Mouse (Mus musculus) ES-E14 (cell line): Measurements from ENCODE around the gene Tex10. TPM values are rescaled to one million over a fixed set of nuclear protein-coding genes. Genes with fewer than 3 reads are reported as not detected.
"Not testable (repeated sequence)": the region's sequence is repeated elsewhere in the genome, so short reads cannot be mapped to it uniquely, and the experiment has no call there.

Experiments
- DNase-seq: peaks from one replicate; pipeline ENCODE4 v3.0.0-alpha.2; 2013; ENCODE audit warnings: low read depth, low spot score
- H3K27ac ChIP-seq: 2 replicates; pipeline ENCODE4 v1.5.1; 2012; ENCODE audit warnings: low read depth, mild to moderate bottlenecking, low read length, moderate library complexity, mixed read lengths; ENCODE audit not compliant: poor library complexity, insufficient read depth, severe bottlenecking
- H3K36me3 ChIP-seq: 2 replicates; pipeline ENCODE4 v1.6.1; 2012; ENCODE audit warnings: mild to moderate bottlenecking, low read length, moderate library complexity, mixed read lengths; ENCODE audit not compliant: control insufficient read depth, poor library complexity, insufficient read depth, severe bottlenecking
- H3K4me1 ChIP-seq, 2 experiments: fragments of 150-350 bp in 1 of 2; sonication (generic) in 1 of 2; 2 replicates each; pipeline ENCODE4 v1.6.1; 2012; ENCODE audit warnings: low read length in 2 of 2, mild to moderate bottlenecking in 1 of 2, mixed read lengths in 1 of 2; ENCODE audit not compliant: control insufficient read depth in 2 of 2, insufficient read depth in 2 of 2, poor library complexity in 1 of 2
- H3K4me3 ChIP-seq, 2 experiments: fragments of 150-350 bp in 1 of 2; sonication (generic) in 1 of 2; 2 replicates each; pipeline ENCODE4 v1.5.1; 2012; ENCODE audit warnings: low read length in 2 of 2, low read depth in 1 of 2, mild to moderate bottlenecking in 1 of 2, mixed read lengths in 1 of 2; ENCODE audit not compliant: insufficient read depth in 1 of 2, poor library complexity in 1 of 2, severe bottlenecking in 1 of 2
- H3K9ac ChIP-seq: 2 replicates; pipeline ENCODE4 v1.6.1; 2012; ENCODE audit warnings: low read depth, mild to moderate bottlenecking, low read length, mixed read lengths; ENCODE audit not compliant: poor library complexity, insufficient read depth, severe bottlenecking
- H3K9me3 ChIP-seq: fragments of 150-350 bp; sonication (generic); 2 replicates; pipeline ENCODE4 v1.6.1; 2012; ENCODE audit warnings: low read depth, mild to moderate bottlenecking, low read length; ENCODE audit not compliant: control insufficient read depth, insufficient read depth
- CHD2 ChIP-seq: IDR thresholded peaks from 2 replicates; pipeline ENCODE4 v1.6.1; 2014; ENCODE audit warnings: mild to moderate bottlenecking, low read depth, low read length, inconsistent platforms
- HCFC1 ChIP-seq: IDR thresholded peaks from 2 replicates; pipeline ENCODE4 v1.6.1; 2012; ENCODE audit warnings: low read length, inconsistent platforms, borderline replicate concordance; ENCODE audit not compliant: insufficient read depth
- MAFK ChIP-seq: IDR thresholded peaks from 2 replicates; pipeline ENCODE4 v1.6.1; 2014; ENCODE audit warnings: mild to moderate bottlenecking, low read depth, low read length, inconsistent platforms; ENCODE audit not compliant: insufficient read depth
- ZC3H11A ChIP-seq: IDR thresholded peaks from 2 replicates; pipeline ENCODE4 v1.6.1; 2012; ENCODE audit warnings: low read depth, mild to moderate bottlenecking, inconsistent platforms, low read length, borderline replicate concordance
- ZNF384 ChIP-seq: IDR thresholded peaks from 2 replicates; pipeline ENCODE4 v1.6.1; 2012; ENCODE audit warnings: low read depth, low read length, inconsistent platforms
- in situ Hi-C, 2 experiments: fragments of 600-800 bp; cut with MboI; formaldehyde crosslinking; loops; one replicate each; pipeline ENCODE4 v1.15.1; 2025; ENCODE audit warnings: low sequenced_read_pairs in 2 of 2, inconsistent platforms in 1 of 2; ENCODE audit not compliant: unreplicated experiment in 2 of 2
- total RNA-seq: library from RNA; depleted of rRNA; stranded (reverse); fragments of 300-350 nt; gene quantifications from 2 replicates; pipeline ENCODE4 v1.2.3, GENCODE M21; 2012

The Tex10 gene
- total RNA-seq, 1 experiment, result 94.1 TPM

DNA sequence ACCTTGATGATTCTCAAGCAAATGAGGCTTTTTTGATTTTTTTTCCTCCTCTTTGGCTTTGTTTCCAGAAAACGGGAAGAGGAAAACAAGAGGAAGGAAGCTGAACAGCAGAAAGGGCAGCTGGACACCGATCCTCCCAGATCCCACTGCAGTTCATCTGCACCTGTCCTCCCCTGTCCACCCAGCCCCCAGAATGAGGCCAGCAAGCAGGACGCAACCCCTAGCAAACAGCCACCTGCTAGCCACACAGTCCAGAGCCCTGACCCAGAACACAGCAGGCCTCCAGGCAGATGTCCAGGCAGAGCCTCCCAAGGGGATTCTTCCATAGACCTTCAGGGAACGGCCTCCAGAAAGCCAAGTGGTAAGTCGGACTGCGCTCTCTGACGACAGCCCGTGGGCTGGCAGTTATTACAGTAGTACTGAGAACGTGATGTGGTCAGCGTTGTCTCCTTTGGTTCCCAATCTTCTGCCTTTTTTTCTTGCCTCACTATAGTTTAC, 57.4 kb downstream of the Tex10 start:
- TF ChIP-seq MAFK (no peak), ZC3H11A (no peak), HCFC1 (no peak), ZNF384 (no peak), CHD2 (no peak)
- Histone ChIP-seq H3K4me1 (peaks cover 0 to 2% of the 10 kb centered on the region in 2 experiments; a peak in 1 of 4 replicates), H3K9me3 (no peaks in the 10 kb centered on the region), H3K4me3 (no peak overlapping the region), H3K27ac (no peak overlapping the region), H3K36me3 (0 out of 2 replicates have a peak, but pooled peaks cover 2% of the 10 kb centered on the region), H3K9ac (no peak overlapping the region)
- no peak for DNase-seq
- in situ Hi-C loops, result no loop called here

- in situ Hi-C loops, result no loop called here
- Histone ChIP-seq H3K36me3 (no peaks in the 10 kb centered on the region), H3K4me1 (no peaks in the 10 kb centered on the region), H3K4me3 (no peak overlapping the region), H3K27ac (no peak overlapping the region), H3K9ac (no peak overlapping the region), H3K9me3 (no peaks in the 10 kb centered on the region)
- DNase-seq, result no peak
- TF ChIP-seq ZNF384 (no peak), MAFK (no peak), HCFC1 (no peak), CHD2 (no peak), ZC3H11A (no peak)
Observed at GRCm38 (mm10) chr4:48413473-48413872, 59.8 kb downstream of the Tex10 start.

GRCm38 (mm10) chr4:48407350-48408039, 65.8 kb downstream of the Tex10 start:
- no peak overlapping the region for H3K27ac ChIP-seq
- in situ Hi-C loops, result loop anchor here in 1 of 2 experiments (10.0 kb wide), 1 partner anchor 993 kb away; no protein-coding TSS in a partner anchor
- no peak for TF ChIP-seq CHD2
- peak; percentile 95 for TF ChIP-seq ZC3H11A
- H3K4me1 ChIP-seq, result no peaks in the 10 kb centered on the region; a peak in 1 of 4 replicates
- H3K4me3 ChIP-seq, result peak overlapping the region; percentile 35 to 62; a peak in 3 of 4 replicates
- peak; percentile 88 for DNase-seq
- H3K36me3 ChIP-seq, result no peaks in the 10 kb centered on the region
- H3K9me3 ChIP-seq, result no peaks in the 10 kb centered on the region
- H3K9ac ChIP-seq, result no peak overlapping the region

DNA sequence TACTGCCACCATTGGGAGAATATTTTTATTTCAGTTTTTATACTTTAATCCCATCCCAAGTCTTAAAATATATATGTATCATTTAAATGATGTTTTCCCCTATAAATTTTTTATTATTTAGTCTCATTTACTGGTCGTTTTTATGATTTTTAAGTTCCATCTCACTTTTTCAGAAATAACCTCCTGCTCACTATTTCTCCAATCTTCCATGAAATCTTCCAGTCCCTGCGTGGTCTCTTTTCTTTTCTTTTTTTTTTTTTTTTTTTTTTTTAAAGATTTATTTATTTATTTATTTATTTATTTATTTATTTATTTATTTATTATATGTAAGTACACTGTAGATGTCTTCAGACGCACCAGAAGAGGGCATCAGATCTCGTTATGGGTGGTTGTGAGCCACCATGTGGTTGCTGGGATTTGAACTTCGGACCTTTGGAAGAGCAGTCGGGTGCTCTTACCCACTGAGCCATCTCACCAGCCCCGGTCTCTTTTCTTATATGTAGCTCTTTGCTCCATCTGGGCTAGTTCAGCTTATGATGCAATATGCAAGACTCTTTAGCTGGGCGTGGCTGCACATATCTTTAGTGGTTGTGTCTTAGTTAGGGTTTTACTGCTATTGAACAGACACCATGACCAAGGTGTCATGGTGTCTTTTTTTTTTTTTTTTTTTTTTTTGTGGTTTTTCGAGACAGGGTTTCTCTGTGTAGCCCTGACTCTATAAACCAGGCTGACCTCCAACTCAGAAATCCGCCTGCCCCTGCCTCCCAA, 67.4 kb downstream of the Tex10 start:
- H3K9ac ChIP-seq, H3K4me1 ChIP-seq, H3K4me3 ChIP-seq, H3K9me3 ChIP-seq, H3K36me3 ChIP-seq, DNase-seq, H3K27ac ChIP-seq: not testable (repeated sequence)
- in situ Hi-C loops, result loop anchor here in 1 of 2 experiments (10.0 kb wide), 1 partner anchor 991 kb away; no protein-coding TSS in a partner anchor
